Mouse (Mus musculus) Muller cell, postnatal 12 days (primary cell): ENCODE data around the gene Msrb1.
A peak's percentile ranks its signal among the peaks of the same experiment; 100 is the strongest.

Experiments used
- DNase-seq: peaks from one replicate; pipeline ENCODE4 v3.0.0-alpha.2; 2015; ENCODE audit errors: inconsistent ontology term

Gene Msrb1

DNA sequence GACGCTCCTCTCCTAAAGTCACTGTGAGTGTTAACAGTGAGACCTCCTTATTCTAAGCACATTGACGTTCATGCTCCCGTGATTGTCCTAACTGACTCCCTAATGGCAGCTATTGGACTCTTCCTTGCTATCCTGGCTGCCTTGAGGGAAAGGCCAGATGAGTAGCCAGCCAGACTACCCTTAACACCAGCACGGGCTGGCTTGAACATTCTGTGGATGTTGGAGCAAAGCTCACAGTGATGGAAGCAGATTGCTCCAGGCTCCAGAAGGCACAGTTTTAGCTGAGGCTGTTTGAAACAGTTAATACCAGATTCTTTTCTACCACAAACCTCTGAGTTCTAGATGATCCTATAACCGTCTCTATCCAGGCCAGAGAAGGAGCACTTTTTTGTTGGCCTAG is 7.5 kb downstream of the Msrb1 start:
- DNase-seq = no peak

DNA sequence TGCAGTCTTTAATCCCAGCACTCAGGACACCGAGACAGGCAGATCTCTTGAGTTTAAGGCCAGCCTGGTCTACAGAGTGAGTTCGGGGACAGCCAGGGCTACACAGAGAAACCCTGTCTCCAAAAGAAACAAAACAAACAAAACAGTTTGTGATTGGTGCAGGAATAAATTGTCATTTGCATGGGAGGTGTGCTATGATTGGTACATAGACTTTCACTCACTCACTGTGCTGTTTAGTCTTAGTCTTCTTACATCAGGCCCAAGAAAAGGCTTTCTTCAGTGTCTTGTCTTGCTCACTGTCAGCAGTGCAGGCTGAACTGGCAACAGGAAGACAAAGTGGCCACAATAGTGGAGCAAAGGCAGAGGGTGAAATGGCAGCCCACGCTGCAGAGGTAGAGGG is 7.9 kb downstream of the Msrb1 start:
- DNase-seq = no peak

DNA sequence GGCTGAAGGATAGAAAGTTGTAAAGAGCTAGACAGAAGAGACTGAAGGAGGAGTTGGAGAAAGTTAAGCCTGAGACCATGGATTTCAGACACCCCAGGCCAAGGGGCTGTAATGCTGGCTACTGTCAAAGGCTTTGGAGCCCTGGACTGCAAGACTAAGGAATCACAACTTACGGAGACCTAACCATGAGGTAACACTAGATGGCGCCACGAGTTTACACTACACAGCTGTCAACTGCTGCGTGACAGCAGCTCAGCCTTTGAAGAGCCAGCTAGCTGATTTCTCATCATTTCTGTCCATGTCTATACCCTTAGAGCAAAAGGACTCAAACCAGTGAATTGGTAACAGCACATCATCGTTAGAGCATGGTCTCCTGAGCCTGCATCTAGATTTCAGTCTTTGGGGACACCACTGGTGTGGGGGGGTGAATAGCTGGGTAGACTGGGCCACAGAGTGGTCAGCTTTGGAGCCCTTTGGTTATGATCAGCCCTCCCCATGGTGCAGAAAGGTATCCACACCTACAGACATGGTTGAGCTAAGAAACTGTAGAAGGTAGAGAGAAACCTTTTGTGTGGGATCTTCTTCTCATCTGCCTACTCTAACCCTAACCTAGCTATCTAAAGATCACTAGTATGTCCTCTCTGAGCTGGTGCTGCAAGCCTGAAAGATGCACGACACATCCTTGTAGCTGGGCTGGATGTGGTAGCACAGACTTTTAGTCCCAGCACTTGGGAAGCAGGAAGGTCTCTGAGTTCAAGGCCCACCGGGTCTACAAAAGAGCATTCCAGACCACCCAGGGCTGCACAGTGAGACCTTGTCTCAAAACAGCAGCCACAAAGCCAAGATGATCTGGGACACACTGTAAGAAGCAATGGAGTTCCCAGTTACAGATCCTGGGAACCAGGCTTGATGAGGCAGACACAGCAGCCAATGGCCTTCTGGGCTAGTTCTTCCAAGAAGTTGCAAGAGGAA is 9.4 kb downstream of the Msrb1 start:
- peak; percentile 61 for DNase-seq

DNA sequence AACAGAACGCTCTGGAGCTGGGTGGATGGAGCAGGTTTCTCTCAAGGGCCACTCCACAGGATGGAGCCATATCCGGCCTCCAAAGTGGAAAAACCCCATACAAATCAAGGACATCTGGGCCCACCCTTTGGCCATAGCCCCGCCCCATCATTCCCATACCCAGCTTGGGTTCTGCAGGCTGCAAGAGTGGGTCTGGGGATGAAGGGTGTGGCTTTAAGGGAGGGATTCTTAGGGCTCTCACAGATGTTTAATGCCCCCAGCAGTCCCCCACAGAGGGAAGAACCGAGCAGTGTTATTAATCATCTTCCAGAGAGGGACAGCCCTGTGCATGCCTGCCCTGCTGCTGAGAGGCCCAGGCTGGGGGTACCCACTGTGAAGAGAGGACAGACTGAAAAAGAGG is 10.5 kb downstream of the Msrb1 start:
- DNase-seq = no peak

DNA sequence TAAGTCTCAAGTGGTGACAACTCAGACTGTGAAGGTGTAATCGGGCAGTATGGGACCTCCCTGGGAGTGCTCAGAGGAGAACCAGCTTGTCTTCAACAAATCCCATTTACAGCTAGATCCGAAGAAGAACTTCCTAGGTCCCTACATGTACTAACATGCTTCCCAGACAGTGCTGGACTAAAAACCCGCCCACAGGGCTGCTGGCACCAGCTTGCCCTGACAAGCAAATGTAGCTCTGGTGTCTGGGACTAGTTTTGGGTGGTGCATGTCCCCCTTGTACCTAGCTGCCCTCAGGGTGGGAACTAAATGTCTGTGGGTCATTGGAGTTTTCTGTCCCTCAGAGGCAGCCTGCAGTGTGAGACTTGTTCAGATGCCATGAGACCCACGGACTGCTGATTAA is 15.1 kb downstream of the Msrb1 start:
- no peak for DNase-seq

DNA sequence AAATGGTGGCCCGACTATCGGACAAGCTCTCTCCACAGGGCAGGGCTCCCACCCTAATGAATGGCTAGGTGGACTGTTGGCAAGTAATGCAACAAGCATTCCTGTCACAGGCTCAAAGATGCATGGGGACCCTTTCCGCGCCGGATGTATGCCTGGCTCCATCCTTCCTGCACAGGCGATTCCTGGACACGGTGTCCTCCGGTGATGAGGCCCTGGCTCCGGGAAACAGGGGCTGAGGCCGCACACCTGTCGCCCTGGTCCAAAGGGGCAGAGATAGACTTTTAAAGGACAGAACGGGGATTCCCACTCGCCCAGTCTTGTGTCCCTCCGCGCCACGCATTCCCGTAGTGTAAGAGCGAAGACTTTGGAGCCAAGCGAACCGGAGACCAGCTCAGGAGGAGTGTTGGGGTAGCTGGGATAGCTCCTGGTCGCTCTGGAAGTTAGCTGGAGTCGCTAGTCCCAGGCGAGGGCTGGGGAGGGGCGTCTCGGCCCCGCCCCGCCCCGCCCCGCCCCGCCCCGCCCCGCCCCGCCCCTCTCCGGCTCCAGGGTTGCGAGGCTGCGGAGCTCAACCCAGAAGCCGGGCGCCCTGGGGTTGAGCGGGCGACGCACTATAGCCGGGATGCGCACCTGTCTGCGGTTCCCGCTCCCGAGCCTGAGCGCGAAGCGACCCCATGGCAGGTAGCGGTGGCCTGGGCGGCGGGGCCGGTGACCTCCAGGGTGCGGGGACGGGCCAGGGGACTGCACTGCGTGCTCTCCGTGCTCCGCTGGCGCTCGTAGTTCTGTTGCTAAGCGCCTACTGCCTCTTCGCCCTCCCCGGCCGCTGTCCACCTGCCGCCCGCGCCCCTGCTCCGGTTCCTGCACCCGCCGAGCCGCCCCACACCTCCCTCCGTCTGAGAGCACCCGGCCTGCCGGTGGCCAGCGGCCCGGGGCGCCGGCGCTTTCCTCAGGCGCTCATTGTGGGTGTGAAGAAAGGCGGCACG is 16.3 kb downstream of the Msrb1 start, which contains the start of gene Hs3st6:
Gene Hs3st6 (plus strand): TSS at position 574 of the 980 bp plus-strand sequence.
- peak; percentile 58 for DNase-seq

DNA sequence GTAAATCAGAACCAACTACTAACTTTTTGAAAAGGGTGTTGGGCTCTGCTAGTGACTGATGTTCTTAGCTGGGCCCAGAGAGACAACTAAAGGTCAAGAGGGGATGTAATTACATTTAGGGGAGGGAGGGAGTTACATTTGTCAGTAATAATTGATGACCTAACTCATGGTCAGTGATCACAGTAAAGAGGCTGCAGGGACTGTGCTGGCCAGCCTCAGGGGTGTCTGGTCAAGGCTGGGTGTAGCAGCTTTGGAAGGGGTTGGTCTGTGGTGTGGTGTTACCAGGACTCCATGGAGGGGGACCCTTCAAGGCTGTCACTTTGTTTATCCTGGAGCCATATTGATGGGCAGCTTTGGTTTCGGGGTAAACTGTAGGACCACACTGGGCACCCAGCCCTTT is 21.0 kb downstream of the Msrb1 start:
- DNase-seq = no peak

DNA sequence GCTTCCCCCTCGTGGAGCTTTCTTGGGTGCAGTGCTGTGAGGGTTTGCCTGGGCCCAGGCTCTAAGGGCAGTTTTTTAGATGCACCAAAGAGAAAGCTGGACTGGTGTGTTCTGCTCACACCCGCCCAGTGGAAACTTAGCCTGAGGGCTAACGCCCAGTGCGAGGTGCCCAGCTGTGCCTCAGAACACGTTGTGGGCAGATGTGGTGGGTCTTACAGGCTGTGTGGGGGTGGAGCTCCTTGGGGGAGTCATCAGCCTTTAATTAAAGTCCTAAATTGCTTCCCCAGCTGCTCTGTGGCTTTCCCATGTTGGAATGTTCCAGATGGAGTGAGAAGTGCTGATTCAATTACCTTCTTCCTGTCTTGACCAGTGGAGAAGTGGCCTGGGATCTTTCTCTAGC is 24.7 kb downstream of the Msrb1 start:
- DNase-seq = no peak

DNA sequence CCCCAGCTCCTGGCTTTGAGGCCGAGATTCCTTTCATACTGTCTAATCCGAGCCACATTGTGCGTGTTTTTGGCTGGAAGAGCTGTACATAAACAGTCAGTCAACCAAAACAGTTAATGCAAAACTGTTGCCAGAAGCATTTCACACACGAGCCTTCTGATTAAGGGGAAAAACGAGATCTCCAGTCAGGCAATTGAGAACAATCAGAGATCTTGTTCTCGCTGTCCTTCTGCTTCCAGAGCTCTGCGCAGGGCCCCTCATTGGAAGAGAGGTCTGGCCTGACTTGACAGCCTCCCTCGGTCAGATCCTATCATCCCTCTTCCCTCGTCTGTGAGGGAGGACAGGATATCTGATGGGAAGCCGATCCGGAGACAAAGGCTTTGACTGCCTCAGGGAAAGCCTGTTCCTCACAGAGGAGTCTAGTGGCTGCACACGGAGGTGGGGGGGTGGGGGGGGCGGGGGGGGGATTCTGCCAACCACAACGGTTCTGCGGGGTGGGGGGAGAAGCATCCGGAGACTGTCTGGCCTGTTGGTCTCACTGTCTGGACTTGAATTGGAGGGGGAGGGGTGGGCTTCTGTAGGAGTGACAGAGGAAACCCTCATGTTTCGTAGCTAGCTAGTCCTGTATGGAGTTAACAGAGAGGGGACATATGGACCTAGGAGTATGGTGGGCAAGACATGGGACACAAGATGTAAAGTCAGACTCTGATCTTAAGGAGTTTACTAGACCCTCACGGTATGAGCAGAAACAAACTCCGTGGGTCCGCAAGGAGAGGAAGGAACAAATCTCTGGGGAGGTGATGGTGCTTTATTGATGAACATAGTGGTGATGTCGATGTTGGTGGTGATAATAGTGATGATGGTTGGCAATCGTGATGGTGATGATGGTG is 28.8 kb downstream of the Msrb1 start:
- DNase-seq = peak; percentile 67

DNA sequence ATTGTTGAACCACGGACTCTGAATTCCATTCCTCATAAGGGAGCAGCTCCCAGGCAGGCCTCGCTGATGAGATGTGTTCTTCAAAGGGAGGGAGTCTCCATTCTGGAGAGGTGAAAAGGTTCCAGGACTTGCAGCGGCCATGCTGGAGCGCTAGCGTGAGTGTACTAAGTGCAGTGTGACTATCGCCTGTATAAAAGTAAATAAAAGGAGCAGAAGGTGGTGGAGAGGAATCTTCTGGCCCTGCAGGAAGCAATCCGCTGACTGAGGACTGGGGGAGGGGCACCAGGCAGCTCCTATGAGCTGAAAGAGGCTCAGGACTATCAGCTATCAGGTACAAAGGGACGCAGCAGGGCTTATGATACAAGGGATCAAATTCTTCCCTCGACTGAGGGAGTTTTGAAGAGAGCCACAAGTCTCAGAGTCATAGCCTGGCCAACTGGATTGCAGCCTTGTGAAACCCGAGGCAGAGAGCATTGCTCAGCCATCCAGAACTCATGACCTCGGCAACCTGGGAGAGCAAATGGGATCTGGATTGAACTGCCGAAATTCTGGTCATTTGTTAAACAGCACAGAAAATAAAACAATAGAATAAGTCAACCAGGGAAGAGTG is 29.9 kb downstream of the Msrb1 start:
- no peak for DNase-seq

DNA sequence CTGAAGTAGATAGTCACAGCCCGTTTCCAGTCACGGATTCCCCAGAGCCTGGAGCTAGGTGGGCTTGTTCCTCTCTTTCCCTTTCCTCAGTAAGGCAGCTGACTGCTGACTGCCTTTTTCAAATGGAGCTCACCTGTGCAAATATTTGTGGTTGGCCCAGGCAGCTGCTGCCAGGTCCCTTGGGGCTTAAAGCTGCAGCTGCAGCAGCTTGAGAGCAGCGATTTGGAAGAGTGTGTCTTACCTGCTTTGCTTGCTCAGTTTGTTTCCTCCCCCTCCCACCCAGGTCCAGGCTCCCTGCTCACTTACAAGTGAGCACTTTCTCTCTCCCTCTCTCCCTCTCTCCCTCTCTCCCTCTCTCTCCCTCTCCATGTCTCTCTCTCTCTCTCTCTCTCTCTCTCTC is 32.7 kb downstream of the Msrb1 start:
- no peak for DNase-seq

DNA sequence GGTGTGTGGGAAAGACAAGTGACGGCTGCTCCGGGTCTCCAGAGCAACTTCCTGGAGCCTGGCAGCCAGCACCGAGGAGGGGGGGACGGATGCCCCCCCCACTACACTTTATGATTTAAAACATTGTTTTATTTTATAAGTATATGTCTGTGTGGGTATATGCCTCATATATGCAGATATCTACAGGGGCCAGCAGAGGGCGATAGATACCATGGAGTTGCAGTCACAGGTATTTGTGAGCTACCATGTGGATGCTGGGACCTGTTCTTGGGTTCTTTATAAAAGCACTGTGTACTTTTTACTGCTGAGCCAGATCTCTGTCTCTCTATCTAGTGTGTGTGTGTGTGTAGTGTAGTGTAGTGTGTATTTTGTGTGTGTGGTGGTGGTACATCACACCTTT is 36.8 kb downstream of the Msrb1 start:
- no peak for DNase-seq

DNA sequence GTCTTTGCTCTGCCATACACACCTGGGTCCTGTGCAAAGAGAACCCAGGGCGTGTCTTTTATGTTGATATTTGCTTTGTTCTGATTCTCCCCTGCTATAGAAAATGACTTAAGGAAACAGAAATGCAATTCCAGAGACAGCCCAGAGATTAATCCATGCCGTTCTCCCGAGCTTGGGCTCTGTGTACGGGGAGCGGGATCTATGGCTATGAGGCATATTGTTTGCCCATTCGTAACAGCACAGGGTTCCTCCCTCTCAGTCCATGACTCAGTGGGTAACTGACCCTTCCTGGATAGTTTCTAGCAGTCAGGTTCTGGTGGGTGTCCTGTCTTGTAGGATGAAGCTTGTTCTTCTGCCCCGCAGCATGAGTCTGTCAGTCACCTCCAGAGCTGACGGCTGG is 38.7 kb downstream of the Msrb1 start:
- no peak for DNase-seq

DNA sequence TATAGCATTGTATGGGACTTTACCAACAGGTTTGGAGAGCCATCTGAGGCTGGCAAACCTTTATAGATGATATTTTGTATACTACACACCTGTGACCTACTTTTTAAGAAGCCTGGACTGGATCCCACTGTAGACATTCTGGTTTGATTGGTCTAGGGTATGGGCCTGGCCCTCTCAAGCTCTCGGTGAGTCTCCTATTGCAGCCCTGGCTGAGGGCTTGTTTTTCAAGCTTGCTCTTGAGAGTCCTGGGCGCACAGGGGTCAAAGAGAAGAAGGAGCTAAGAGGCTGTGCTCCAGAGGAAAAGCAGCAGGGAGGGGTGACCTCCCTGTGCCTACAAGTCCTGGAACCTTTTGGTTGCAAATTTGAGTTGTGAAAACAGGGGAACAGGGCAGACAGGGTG is 40.6 kb downstream of the Msrb1 start:
- DNase-seq = no peak

DNA sequence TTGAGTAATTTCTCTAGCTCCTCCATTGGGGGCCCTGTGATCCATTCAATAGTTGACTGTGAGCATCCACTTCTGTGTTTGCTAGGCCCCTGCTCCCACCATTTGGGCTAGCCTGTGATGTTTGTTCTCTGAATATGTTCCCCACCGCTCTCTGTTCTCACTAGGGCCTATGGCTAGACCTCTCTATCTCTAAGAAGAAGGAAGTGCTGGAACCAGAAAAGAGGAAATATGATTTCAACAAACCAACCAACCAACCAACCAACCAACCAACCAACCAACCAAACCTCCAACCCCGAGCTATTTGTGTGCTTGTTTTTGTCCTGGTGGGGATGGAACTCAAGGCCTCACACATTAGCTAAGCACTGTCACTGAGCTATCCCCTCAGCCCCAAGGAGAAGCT is 44.4 kb downstream of the Msrb1 start:
- no peak for DNase-seq

DNA sequence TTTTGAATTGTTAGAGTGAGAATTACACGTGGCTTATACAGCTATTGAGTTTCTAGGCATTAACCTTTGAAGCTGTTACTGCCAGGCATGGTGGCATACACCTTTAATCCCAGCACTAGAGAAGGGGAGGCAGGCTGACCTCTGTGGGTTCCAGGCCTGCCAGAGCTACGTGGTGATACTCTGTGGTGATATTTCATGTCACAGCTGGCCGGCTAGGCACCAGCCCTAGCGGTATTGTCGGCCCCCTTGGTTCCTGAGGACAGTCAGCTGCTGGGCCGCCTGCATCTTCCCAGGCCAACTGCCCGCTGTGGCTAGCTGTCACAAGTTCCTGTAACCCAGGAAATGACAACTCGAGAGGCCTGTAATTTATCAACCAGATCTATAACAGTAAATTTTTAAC is 55.7 kb downstream of the Msrb1 start:
- DNase-seq = no peak
